Mouse (Mus musculus): ENCODE data around the gene Pfdn6. TPM values are rescaled to one million over a fixed set of nuclear protein-coding genes. Genes with fewer than 3 reads are reported as not detected.

Gene Pfdn6
- 74.4 and 96.8 TPM in 2 replicates for polyA plus RNA-seq (2012; ENCODE audit: low replicate concordance)

DNA sequence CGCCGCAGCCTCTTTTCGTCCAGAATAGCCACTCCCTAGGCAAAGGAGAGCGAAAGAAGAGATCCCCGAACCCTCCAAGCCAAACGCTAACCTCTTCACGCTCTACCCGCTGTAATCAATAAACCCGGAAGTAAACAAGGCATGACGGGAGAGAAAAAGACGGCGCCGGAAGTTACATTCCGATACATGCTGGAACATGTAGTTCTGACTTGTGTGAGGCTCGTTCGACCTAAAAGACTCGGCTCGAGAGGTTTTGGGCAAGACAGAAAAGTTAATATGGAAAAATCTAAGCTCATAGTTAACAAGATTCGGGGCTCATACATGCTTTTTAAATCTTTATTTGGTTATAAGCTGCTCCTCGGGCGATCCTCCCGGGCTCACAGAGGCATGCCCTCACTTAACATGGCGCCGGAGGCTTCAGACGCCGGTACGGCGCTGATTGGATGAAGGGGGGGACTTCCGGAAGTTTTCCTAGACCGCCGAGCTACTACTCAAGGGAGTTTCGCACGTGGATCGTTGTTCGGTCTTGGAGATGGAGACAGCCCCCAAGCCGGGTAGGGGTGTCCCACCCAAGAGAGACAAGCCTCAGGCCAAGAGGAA is at the start of gene Pfdn6, which contains the start of gene Wdr46:
Gene Pfdn6 (minus strand): TSS at position 138 of the 600 bp plus-strand sequence.
Gene Wdr46 (plus strand): TSS at position 455 of the 600 bp plus-strand sequence.

DNA sequence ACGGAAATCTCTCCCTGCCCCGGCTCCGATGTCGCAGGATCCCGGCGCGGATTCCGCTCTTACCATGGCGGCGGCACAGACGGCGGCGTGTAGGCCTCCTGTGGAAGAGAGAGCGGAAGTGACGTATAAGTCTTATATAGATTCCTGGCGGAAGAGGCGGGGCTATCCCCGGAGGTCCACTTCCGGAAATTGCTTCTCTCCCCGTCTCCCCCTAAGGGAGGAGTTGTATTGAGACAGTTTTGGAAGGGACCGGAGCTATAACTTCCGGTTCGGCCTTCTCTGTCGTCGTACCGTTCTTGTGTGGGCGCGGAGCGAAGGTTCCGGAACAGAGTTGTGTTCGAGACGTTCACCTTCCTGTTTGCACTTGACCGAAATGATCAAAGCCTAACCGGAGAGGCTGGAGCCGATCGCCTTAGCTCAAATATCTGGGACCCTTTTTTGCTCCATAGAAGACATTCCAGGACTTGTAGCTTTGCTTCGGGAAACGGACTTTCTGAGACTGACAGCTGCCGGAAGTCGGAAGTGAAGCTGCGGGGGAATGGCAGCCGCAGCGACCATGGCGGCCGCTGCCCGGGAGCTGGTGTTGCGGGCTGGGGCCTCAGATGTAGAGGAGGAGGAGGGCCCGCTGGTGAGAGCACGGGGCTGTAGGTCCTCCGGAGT is 15.5 kb upstream of the Pfdn6 start, which contains the start of the genes Vps52 and Rps18:
Gene Vps52 (plus strand): TSS at position 258 of the 660 bp plus-strand sequence.
Gene Rps18 (minus strand): TSS at position 447 of the 660 bp plus-strand sequence.

DNA sequence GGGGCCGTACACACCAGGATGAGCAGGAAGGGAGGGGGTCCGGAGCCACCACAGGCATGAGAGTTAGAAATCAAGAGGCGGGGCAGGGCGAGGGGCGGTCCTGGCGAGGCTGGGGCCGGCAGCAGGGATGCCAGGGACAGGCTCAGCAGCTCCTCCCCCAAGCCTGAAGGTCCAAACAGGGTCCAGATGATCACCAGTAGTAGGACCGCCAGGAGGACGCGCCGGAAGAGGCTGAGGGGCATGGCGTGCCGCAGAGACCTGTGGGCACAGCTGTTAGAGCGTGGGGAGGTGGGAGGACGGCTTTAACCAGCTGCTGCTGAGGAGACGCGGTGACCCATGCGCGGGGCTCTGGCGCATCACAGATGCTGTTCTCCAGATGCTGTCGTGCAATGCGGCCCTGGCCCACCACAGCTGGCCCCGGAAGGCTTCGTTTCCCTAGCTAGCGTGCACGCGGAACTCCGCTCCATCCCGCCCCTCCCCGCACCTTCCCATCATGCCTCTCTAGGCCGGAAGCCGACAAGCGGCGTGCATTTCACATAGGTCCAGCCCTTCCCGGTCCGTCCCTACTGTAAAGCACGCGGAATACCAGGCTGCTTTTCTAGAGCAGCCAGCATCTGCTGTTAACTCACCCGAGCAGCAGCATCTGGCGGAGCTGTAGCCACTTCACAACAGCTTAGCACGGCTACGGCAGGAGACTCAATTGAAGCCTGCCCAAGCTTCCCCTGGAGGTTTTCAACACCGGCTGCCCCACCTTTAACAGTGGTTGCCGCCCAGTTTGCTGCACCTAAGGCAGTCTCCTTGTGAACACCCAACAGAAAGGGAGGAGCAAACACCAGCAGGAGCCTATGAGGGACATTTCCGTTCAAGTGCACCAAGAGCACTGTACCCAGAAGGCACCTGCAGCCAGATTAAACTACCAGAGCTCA is 11.1 kb upstream of the Pfdn6 start, which contains the start of gene B3galt4:
Gene B3galt4 (minus strand): TSS at position 468 of the 926 bp plus-strand sequence.

DNA sequence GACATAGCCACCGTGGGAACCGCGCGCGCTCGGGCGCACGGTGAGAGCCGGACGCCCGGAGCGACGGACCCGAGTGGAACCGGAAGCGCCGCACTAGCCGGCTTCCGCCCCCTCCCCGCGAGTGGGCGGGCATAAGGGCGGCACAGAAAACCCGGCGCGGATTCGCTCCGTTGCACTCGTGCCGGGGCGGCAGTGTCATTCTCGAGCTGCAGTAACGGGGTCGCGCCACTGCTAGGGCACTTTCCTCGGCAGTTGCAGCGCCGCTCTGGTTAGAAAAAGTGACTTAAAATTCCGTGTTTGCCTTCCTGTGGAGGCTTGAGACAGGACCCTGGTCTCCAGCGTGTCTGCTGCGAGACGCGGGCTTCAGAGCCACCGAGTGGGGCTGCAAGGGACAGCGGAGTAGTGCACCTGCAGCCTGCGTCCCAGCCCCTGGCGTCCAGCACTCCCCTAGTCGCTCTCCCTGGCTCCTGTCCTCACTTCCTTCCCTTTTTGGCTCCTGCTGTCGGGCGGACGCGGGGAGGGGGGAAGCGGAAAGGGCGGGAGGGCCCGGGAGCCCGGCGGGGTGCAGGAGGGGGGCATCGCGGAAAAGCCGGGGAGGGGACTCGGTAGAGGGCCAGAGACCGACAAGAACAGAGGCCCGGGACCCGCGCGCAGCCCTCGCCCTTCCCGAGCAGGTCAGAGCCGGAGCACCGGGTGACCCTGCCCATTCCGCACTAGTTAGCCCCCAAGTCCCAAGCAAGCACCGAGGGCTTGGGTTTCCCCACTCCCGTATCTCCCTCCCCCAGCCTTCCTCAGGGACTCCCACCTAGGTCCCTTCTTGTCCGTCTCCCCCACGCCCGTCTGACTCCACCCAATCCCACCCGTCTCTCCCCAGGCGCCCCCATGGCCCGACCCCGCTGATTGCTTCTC is 10.5 kb downstream of the Pfdn6 start, which contains the start of gene Rgl2:
Gene Rgl2 (plus strand): TSS at position 173 of the 909 bp plus-strand sequence.

DNA sequence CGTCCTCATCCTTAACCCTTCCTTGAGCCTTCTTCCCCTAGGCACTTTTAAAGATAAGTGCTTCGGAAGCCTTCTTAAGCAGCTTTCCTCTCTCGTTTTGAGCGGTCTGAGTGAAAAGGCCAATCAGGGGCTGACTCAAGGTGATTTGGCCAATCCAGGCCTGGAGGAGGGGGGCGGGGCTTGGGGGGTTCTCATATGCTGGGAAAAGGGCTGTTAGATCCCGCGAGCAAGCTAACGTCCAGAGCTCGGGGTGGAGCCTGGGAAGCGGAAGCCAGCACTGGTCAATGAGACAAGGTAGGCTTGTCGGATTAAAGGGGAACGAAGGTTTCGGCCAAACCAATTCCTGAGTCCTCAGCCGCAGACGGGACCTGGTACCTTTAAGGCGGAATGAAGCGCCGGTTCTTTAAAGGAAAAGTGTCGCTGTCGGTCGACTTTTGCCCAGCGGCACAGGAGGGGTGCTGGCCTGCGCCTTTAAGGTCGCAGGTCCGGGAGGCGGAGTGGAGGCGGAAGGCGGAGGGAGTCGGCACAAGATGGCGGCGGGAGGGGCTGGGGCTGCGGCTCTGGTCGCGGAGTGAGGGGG is 24.4 kb downstream of the Pfdn6 start, which contains the start of the genes Tapbp and Zbtb22:
Gene Tapbp (plus strand): TSS at position 229 of the 580 bp plus-strand sequence.
Gene Zbtb22 (plus strand): TSS at position 234 of the 580 bp plus-strand sequence.

DNA sequence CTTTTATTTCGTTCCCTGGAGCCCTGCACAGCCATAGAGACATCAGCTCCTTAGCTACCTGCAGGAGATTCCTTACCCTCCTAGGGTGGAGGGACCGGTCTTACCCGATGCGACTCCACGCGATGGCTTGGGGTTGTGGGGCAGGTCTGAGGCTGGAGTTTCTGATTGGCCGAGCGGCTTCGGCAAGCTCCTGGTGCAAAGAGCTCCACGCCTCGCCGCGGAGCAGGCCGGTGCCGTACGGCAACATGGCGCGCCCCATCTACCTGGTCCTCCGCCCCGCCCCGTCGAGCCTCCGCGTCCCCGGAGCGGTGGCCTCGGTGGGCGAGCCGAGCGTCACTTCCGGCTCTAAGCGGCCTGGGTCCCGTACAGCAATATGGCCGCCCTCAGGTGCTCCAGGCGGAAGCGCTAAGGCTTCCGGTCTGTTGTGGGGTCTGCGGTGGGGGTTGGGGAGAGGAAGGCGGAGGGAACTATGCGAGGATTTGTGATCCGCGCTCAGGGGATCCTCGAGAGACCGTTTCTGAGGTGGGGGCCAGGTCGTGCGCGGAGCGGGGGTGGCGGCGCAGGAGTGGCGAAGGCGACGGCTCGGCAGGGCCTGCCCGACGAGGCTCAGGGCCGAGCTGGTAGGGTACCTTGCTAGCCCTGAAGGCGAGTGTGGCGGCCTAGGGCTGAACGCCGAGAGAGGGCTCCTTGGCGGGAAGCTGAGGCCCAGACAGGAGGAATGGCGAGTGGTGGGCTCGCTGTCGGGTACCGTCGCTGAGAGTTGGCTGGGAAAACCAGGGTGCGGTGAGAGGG is 30.9 kb downstream of the Pfdn6 start, which contains the start of gene Daxx:
Gene Daxx (plus strand): TSS at position 338 of the 792 bp plus-strand sequence.

DNA sequence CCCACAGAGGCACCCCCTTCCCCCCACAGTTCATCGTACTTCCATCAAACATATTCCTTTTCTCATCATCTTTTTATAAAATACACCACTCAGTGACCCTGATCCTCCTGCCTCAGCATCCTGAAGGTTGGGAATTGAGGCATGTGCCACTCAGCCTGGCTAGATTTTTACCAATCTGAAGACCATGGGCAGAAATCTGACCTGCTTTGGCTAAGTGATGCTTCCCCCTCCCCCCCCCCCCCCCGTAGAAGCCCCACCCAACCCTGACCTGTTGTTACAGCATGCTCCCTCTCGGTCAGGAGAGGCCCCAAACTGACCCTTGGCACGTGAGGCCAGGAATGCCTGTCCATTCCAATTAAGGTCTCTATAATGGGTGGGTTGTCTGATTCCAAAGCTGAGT is 35.3 kb downstream of the Pfdn6 start, which contains the start of gene Platr17:
Gene Platr17 (plus strand): TSS at position 301 of the 400 bp plus-strand sequence.

DNA sequence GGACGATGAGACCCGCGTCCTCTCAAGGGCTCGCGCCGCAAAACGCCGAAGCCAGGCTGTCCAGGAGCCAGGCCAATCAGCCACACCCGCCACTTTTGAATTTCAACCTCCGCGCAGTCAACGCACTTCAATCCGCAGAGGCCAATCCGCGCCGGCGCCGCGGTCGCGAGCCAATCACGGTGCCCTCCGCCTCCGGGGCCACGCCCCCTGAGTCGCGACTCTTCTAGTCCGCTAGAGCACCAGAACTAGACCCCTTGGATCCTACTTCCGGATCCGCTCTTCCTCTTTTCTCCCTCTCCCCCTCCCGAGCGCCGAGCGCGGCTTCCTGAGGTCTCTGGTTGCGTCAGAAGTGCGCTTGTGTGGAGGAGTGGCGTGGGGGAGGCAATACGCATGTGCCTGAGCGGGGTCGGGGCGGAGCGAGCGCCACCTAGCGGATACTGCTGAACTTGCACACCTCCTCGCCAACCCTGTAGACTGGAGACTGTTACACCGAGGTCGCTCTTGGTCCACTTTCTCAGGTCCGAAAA is 49.5 kb downstream of the Pfdn6 start, which contains the start of gene Kifc1:
Gene Kifc1 (minus strand): TSS at position 129 of the 527 bp plus-strand sequence.

Other genes starting within 250 kb of the Pfdn6 start
- 44.5 and 158 TPM in 2 replicates for gene March2, start 221.7 kb downstream of the Pfdn6 start, polyA plus RNA-seq (2012; ENCODE audit: low replicate concordance)
- gene Rab11b, start 179.8 kb downstream of the Pfdn6 start, polyA plus RNA-seq (2012; ENCODE audit: low replicate concordance) = 143 and 241 TPM in 2 replicates
- 1.6 and 3.1 TPM in 2 replicates for gene Angptl4, start 158.5 kb downstream of the Pfdn6 start, polyA plus RNA-seq (2012; ENCODE audit: low replicate concordance)
- gene Kank3, start 129.8 kb downstream of the Pfdn6 start, polyA plus RNA-seq (2012; ENCODE audit: low replicate concordance) = 1.7 and 2.4 TPM in 2 replicates
- 248 and 4,845 TPM in 2 replicates for gene Rps28, start 115.8 kb downstream of the Pfdn6 start, polyA plus RNA-seq (2012; ENCODE audit: low replicate concordance)
- 396 and 428 TPM in 2 replicates for gene Ndufa7, start 115.8 kb downstream of the Pfdn6 start, polyA plus RNA-seq (2012; ENCODE audit: low replicate concordance)
- 7.4 and 13.7 TPM in 2 replicates for gene Cd320, start 97.3 kb downstream of the Pfdn6 start, polyA plus RNA-seq (2012; ENCODE audit: low replicate concordance)
- not detected in 2 replicates for gene Gm7029, start 66.5 kb downstream of the Pfdn6 start, polyA plus RNA-seq (2012; ENCODE audit: low replicate concordance)
- 8.0 and 16.7 TPM in 2 replicates for gene Kifc1, start 49.7 kb downstream of the Pfdn6 start, polyA plus RNA-seq (2012; ENCODE audit: low replicate concordance)
- gene Platr17, start 35.2 kb downstream of the Pfdn6 start, polyA plus RNA-seq (2012; ENCODE audit: low replicate concordance) = not detected in 2 replicates
- gene Daxx, start 30.9 kb downstream of the Pfdn6 start, polyA plus RNA-seq (2012; ENCODE audit: low replicate concordance) = 44.3 and 55.2 TPM in 2 replicates
- 1,240 and 2,267 TPM in 2 replicates for gene Tapbp, start 24.4 kb downstream of the Pfdn6 start, polyA plus RNA-seq (2012; ENCODE audit: low replicate concordance)
- gene Zbtb22, start 24.4 kb downstream of the Pfdn6 start, polyA plus RNA-seq (2012; ENCODE audit: low replicate concordance) = 63.9 and 83.1 TPM in 2 replicates
- gene Rgl2, start 10.8 kb downstream of the Pfdn6 start, polyA plus RNA-seq (2012; ENCODE audit: low replicate concordance) = 344 and 699 TPM in 2 replicates
- 59.7 and 181 TPM in 2 replicates for gene Wdr46, start 317 bp upstream of the Pfdn6 start, polyA plus RNA-seq (2012; ENCODE audit: low replicate concordance)
- 33.9 and 69.4 TPM in 2 replicates for gene B3galt4, start 11.1 kb upstream of the Pfdn6 start, polyA plus RNA-seq (2012; ENCODE audit: low replicate concordance)
- gene Vps52, start 15.5 kb upstream of the Pfdn6 start, polyA plus RNA-seq (2012; ENCODE audit: low replicate concordance) = 65.1 and 130 TPM in 2 replicates
- gene Rps18, start 15.7 kb upstream of the Pfdn6 start, polyA plus RNA-seq (2012; ENCODE audit: low replicate concordance) = 30.7 and 202 TPM in 2 replicates
- gene H2-K1, start 60.0 kb upstream of the Pfdn6 start, polyA plus RNA-seq (2012; ENCODE audit: low replicate concordance) = 1,004 and 3,373 TPM in 2 replicates
- 49.6 and 111 TPM in 2 replicates for gene Ring1, start 84.3 kb upstream of the Pfdn6 start, polyA plus RNA-seq (2012; ENCODE audit: low replicate concordance)
- gene H2-Ke6, start 87.7 kb upstream of the Pfdn6 start, polyA plus RNA-seq (2012; ENCODE audit: low replicate concordance) = 67.5 and 266 TPM in 2 replicates
- gene Slc39a7, start 91.3 kb upstream of the Pfdn6 start, polyA plus RNA-seq (2012; ENCODE audit: low replicate concordance) = 46.1 and 74.3 TPM in 2 replicates
- 155 and 353 TPM in 2 replicates for gene Rxrb, start 91.5 kb upstream of the Pfdn6 start, polyA plus RNA-seq (2012; ENCODE audit: low replicate concordance)
- gene Col11a2, start 99.1 kb upstream of the Pfdn6 start, polyA plus RNA-seq (2012; ENCODE audit: low replicate concordance) = 14.4 and 54.0 TPM in 2 replicates
- gene H2-Oa, start 152.0 kb upstream of the Pfdn6 start, polyA plus RNA-seq (2012; ENCODE audit: low replicate concordance) = 55.1 and 259 TPM in 2 replicates
- 140 and 479 TPM in 2 replicates for gene H2-DMa, start 179.2 kb upstream of the Pfdn6 start, polyA plus RNA-seq (2012; ENCODE audit: low replicate concordance)
- gene Brd2, start 182.3 kb upstream of the Pfdn6 start, polyA plus RNA-seq (2012; ENCODE audit: low replicate concordance) = 377 and 424 TPM in 2 replicates
- 454 and 462 TPM in 2 replicates for gene H2-DMb2, start 203.0 kb upstream of the Pfdn6 start, polyA plus RNA-seq (2012; ENCODE audit: low replicate concordance)
- 22.9 and 41.1 TPM in 2 replicates for gene H2-DMb1, start 212.7 kb upstream of the Pfdn6 start, polyA plus RNA-seq (2012; ENCODE audit: low replicate concordance)
- 74.5 and 112 TPM in 2 replicates for gene Tap1, start 247.2 kb upstream of the Pfdn6 start, polyA plus RNA-seq (2012; ENCODE audit: low replicate concordance)
- gene Psmb9, start 247.4 kb upstream of the Pfdn6 start, polyA plus RNA-seq (2012; ENCODE audit: low replicate concordance) = 85.6 and 98.9 TPM in 2 replicates